Mouse (Mus musculus) intestine, postnatal 0 days (tissue): ENCODE results near the gene Srsf3. TPM values are rescaled to one million over a fixed set of nuclear protein-coding genes. Genes with fewer than 3 reads are reported as not detected.
"Not testable (repeated sequence)": the region's sequence is repeated elsewhere in the genome, so short reads cannot be mapped to it uniquely, and the experiment has no call there.

Source experiments
- ATAC-seq: fragments of 200-750 bp; cut with Nextera tagmentation; 2 replicates; pipeline ENCODE4 v1.8.0; 2017; ENCODE audit warnings: mild to moderate bottlenecking, moderate TSS enrichment, moderate library complexity
- H3K27ac ChIP-seq: fragments of 300-500 bp; sonication (generic); 2 replicates; pipeline ENCODE4 v1.5.1; 2014; ENCODE audit warnings: mild to moderate bottlenecking, low read depth, low read length, moderate library complexity
- H3K27me3 ChIP-seq: fragments of 300-500 bp; sonication (generic); replicated peaks from 2 replicates; pipeline ENCODE4 v1.6.1; 2014; ENCODE audit warnings: low read length, mixed read lengths; ENCODE audit not compliant: control insufficient read depth, insufficient read depth
- H3K36me3 ChIP-seq: fragments of 300-500 bp; sonication (generic); 2 replicates; pipeline ENCODE4 v1.6.1; 2014; ENCODE audit warnings: mild to moderate bottlenecking, moderate library complexity; ENCODE audit not compliant: control insufficient read depth, insufficient read depth
- H3K4me1 ChIP-seq: fragments of 300-500 bp; sonication (generic); replicated peaks from 2 replicates; pipeline ENCODE4 v1.6.1; 2014; ENCODE audit warnings: antibody characterized with exemption, low read length, mixed read lengths; ENCODE audit not compliant: control insufficient read depth, insufficient read depth
- H3K4me2 ChIP-seq: fragments of 300-500 bp; sonication (generic); replicated peaks from 2 replicates; pipeline ENCODE4 v1.6.1; 2014; ENCODE audit warnings: low read depth, mild to moderate bottlenecking, moderate library complexity
- H3K4me3 ChIP-seq: fragments of 300-500 bp; sonication (generic); 2 replicates; pipeline ENCODE4 v1.5.1; 2014; ENCODE audit warnings: low read depth, low read length
- H3K9ac ChIP-seq: fragments of 300-500 bp; sonication (generic); 2 replicates; pipeline ENCODE4 v1.6.1; 2014; ENCODE audit warnings: mild to moderate bottlenecking, low read depth, low read length
- H3K9me3 ChIP-seq: fragments of 300-500 bp; sonication (generic); 2 replicates; pipeline ENCODE4 v1.6.1; 2016; ENCODE audit warnings: mixed run types; ENCODE audit not compliant: control insufficient read depth
- CTCF ChIP-seq: sonication (generic); IDR thresholded peaks from 2 replicates; pipeline ENCODE4 v1.5.1; 2016; ENCODE audit warnings: low read depth, mild to moderate bottlenecking, control low read depth, antibody characterized with exemption, moderate library complexity
- WGBS: fragments of 180-500 bp; shearing (Covaris S2); extraction: QIAGEN DNeasy Blood & Tissue Kit; methylation state at CpG from one replicate; pipeline ENCODE4 v1.1.7; 2014; 5-methylcytosine and 5-hydroxymethylcytosine counted together
- polyA plus RNA-seq: library from polyadenylated mRNA; unstranded; fragments of >200 nt; fragmentation: Nextera tagmentation; extraction: Ambion mirVana; gene quantifications from 2 replicates; pipeline ENCODE4 v1.2.1, GENCODE M21; 2015

Gene Srsf3
- polyA plus RNA-seq, 1 experiment from 2014 or later = 257 TPM

GRCm38 (mm10) chr17:29031771-29032273 lies 606 bp upstream of the Srsf3 start:
- ATAC-seq = peak; percentile 40
- Histone ChIP-seq H3K4me3 (peak overlapping the region; percentile 70), H3K27ac (peak overlapping the region; percentile 93), H3K4me2 (peak overlapping the region; percentile 63), H3K27me3 (no peaks in the 10 kb centered on the region), H3K36me3 (peaks cover 5% of the 10 kb centered on the region), H3K9ac (peak overlapping the region; percentile 67), H3K9me3 (no peaks in the 10 kb centered on the region), H3K4me1 (peaks cover 6% of the 10 kb centered on the region)
- under 1% methylated on average over 26 of the region's 26 CpGs for WGBS
- no peak for TF ChIP-seq CTCF

DNA sequence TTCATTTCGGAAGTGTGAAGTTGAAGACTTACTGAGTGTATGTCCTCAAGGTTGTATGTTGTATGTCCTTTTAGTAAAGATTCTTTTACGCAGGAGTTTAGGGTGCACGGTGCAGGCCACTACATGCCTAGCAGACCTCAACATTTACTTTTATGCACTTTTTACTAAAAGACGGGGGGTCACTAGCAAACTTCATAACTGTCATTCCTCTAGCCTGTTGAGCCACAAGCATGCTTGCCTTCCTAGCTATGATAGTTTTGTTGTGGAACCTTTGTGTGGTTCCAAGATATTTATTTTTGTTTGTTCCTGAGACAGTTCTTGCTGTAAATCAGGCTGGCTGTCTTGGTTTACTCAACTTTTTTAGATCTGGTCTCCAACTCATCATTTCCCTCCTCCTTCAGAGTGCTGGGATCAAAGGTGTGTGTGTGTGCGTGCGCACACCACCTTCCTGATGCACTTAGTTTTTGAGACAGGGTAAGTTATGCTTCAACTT lies 1.2 kb downstream of the Srsf3 start:
- peak overlapping the region; percentile 77 for H3K4me2 ChIP-seq
- H3K4me3 ChIP-seq = peak overlapping the region; percentile 70
- no peaks in the 10 kb centered on the region for H3K9me3 ChIP-seq
- H3K27me3 ChIP-seq = no peaks in the 10 kb centered on the region
- ATAC-seq = no peak
- peaks cover 21% of the 10 kb centered on the region for H3K36me3 ChIP-seq
- H3K4me1 ChIP-seq = peaks cover 6% of the 10 kb centered on the region
- under 1% methylated on average over 6 of the region's 6 CpGs for WGBS
- H3K27ac ChIP-seq = peak overlapping the region; percentile 93; the same call in 1 of the 2 replicates
- no peak for TF ChIP-seq CTCF
- H3K9ac ChIP-seq = peak overlapping the region; percentile 96

- H3K9me3 ChIP-seq = no peaks in the 10 kb centered on the region
- H3K9ac ChIP-seq = peak overlapping the region; percentile 96
- peak overlapping the region; percentile 70 for H3K4me3 ChIP-seq
- no peak for ATAC-seq
- H3K4me2 ChIP-seq = peak overlapping the region; percentile 77
- H3K27ac ChIP-seq = no peak overlapping the region
- H3K36me3 ChIP-seq = peaks cover 27% of the 10 kb centered on the region
- peaks cover 6% of the 10 kb centered on the region for H3K4me1 ChIP-seq
- no peak for TF ChIP-seq CTCF
- H3K27me3 ChIP-seq = no peaks in the 10 kb centered on the region
These were observed 1.8 kb downstream of the Srsf3 start for GRCm38 (mm10) chr17:29034264-29034663.

DNA sequence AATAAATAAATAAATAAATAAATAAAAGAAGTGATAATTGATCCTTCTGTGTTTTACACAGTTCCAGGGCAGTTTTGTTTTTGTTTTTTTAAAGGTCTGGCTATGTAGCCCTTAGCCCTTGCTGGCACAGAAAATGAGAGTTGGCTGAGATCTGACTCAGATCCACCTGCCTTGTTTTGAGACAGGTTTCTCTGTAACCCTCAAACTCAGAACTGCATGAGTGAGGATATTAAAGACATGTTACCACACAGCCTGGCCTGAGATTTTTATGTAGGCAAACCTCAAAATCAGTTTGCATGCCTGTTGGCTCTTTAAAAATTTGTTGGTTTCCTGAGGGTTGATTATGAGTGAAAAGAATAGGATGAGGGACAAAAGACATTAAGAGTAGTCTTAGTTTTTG lies 3.1 kb downstream of the Srsf3 start:
- Histone ChIP-seq H3K27me3 (no peaks in the 10 kb centered on the region), H3K27ac (no peak overlapping the region), H3K4me3 (peak overlapping the region; percentile 70; the same call in 1 of the 2 replicates), H3K4me1 (peaks cover 6% of the 10 kb centered on the region), H3K9me3 (no peaks in the 10 kb centered on the region), H3K36me3 (peaks cover 40% of the 10 kb centered on the region), H3K4me2 (peak overlapping the region; percentile 77), H3K9ac (no peak overlapping the region)
- TF ChIP-seq CTCF = no peak
- no peak for ATAC-seq

GRCm38 (mm10) chr17:29039351-29039750 lies 6.9 kb downstream of the Srsf3 start:
- ATAC-seq = no peak

GRCm38 (mm10) chr17:29041632-29042031 lies 9.2 kb downstream of the Srsf3 start:
- H3K36me3 ChIP-seq = peaks cover 82% of the 10 kb centered on the region
- not testable (repeated sequence) for H3K27me3 ChIP-seq, H3K4me3 ChIP-seq, ATAC-seq, H3K4me1 ChIP-seq, H3K9ac ChIP-seq, H3K9me3 ChIP-seq, H3K4me2 ChIP-seq, H3K27ac ChIP-seq
- WGBS = 57% methylated on average over 3 of the region's 3 CpGs

More at GRCm38 (mm10) chr17:29039351-29039750, 6.9 kb downstream of the Srsf3 start:
- peaks cover 67% of the 10 kb centered on the region for H3K36me3 ChIP-seq
- 56% methylated on average over 11 of the region's 11 CpGs for WGBS
- no peak overlapping the region for H3K9ac ChIP-seq
- H3K4me1 ChIP-seq = peaks cover 5% of the 10 kb centered on the region
- no peaks in the 10 kb centered on the region for H3K27me3 ChIP-seq
- TF ChIP-seq CTCF = no peak
- no peaks in the 10 kb centered on the region for H3K9me3 ChIP-seq
- H3K27ac ChIP-seq = no peak overlapping the region
- H3K4me3 ChIP-seq = no peak overlapping the region
- no peak overlapping the region for H3K4me2 ChIP-seq

- H3K36me3 ChIP-seq = peaks cover 75% of the 10 kb centered on the region
- no peak overlapping the region for H3K4me3 ChIP-seq
- no peak overlapping the region for H3K9ac ChIP-seq
- TF ChIP-seq CTCF = no peak
- H3K27me3 ChIP-seq = no peaks in the 10 kb centered on the region
- no peaks in the 10 kb centered on the region for H3K9me3 ChIP-seq
- ATAC-seq = no peak
- H3K4me2 ChIP-seq = no peak overlapping the region
- no peak overlapping the region for H3K27ac ChIP-seq
- no peaks in the 10 kb centered on the region for H3K4me1 ChIP-seq
These were observed 10.1 kb downstream of the Srsf3 start for GRCm38 (mm10) chr17:29042569-29042968.
